Mouse (Mus musculus): ENCODE results near the gene Snrpd2. TPM values are rescaled to one million over a fixed set of nuclear protein-coding genes. Genes with fewer than 3 reads are reported as not detected.

Gene Snrpd2
- polyA plus RNA-seq, 1 experiment from 2014 or later: 126 TPM

- no peak for ATAC-seq
- peaks cover 57% of the 10 kb centered on the region for H3K4me1 ChIP-seq (replicated peaks)
- no peak overlapping the region for H3K27ac ChIP-seq
Measured at GRCm38 (mm10) chr7:19180862-19181429, 31.4 kb downstream of the Snrpd2 start.

GRCm38 (mm10) chr7:19184250-19184649 lies 34.7 kb downstream of the Snrpd2 start:
- no peak for ATAC-seq
- H3K36me3 ChIP-seq: peaks cover 62% of the 10 kb centered on the region
- 81% methylated on average over 2 of the region's 2 CpGs for WGBS
- H3K9ac ChIP-seq (replicated peaks): no peak overlapping the region
- H3K4me2 ChIP-seq (replicated peaks): no peak overlapping the region
- H3K4me1 ChIP-seq (replicated peaks): peaks cover 30% of the 10 kb centered on the region
- no peaks in the 10 kb centered on the region for H3K9me3 ChIP-seq
- no peak overlapping the region for H3K4me3 ChIP-seq (replicated peaks)
- H3K27ac ChIP-seq: no peak overlapping the region
- peaks cover 18% of the 10 kb centered on the region for H3K27me3 ChIP-seq

More at GRCm38 (mm10) chr7:19180862-19181429, 31.4 kb downstream of the Snrpd2 start:
- Histone ChIP-seq H3K36me3 (peaks cover 36% of the 10 kb centered on the region), H3K4me3 (replicated peaks) (peak overlapping the region; percentile 34), H3K9me3 (no peaks in the 10 kb centered on the region), H3K9ac (replicated peaks) (peak overlapping the region; percentile 36; the same call in 1 of the 2 replicates), H3K4me2 (replicated peaks) (peak overlapping the region; percentile 55), H3K27me3 (peaks cover 39% of the 10 kb centered on the region)
- 1% methylated on average over 26 of the region's 27 CpGs for WGBS

GRCm38 (mm10) chr7:19184758-19185157 lies 35.2 kb downstream of the Snrpd2 start:
- H3K4me3 ChIP-seq (replicated peaks): no peak overlapping the region
- H3K4me1 ChIP-seq (replicated peaks): peaks cover 25% of the 10 kb centered on the region
- ATAC-seq: peak; percentile 50; the same call in 1 of the 2 replicates
- H3K9ac ChIP-seq (replicated peaks): 0 out of 2 replicates have a peak overlapping the region, but pooled peaks have one; percentile 19
- peaks cover 13% of the 10 kb centered on the region for H3K27me3 ChIP-seq
- no peaks in the 10 kb centered on the region for H3K9me3 ChIP-seq
- H3K36me3 ChIP-seq: peaks cover 64% of the 10 kb centered on the region
- WGBS: 62% methylated on average over 6 of the region's 6 CpGs
- H3K27ac ChIP-seq: 0 out of 2 replicates have a peak overlapping the region, but pooled peaks have one; percentile 45
- H3K4me2 ChIP-seq (replicated peaks): no peak overlapping the region

GRCm38 (mm10) chr7:19194676-19195075 lies 45.2 kb downstream of the Snrpd2 start:
- Histone ChIP-seq H3K36me3 (peaks cover 83% of the 10 kb centered on the region), H3K27me3 (no peaks in the 10 kb centered on the region)
- 97% methylated on average over 4 of the region's 4 CpGs for WGBS

GRCm38 (mm10) chr7:19196676-19197075 lies 47.2 kb downstream of the Snrpd2 start:
- no peaks in the 10 kb centered on the region for H3K4me1 ChIP-seq (replicated peaks)
- H3K27me3 ChIP-seq: no peaks in the 10 kb centered on the region
- H3K4me3 ChIP-seq (replicated peaks): no peak overlapping the region
- H3K4me2 ChIP-seq (replicated peaks): no peak overlapping the region
- peaks cover 73% of the 10 kb centered on the region for H3K36me3 ChIP-seq
- ATAC-seq: no peak
- H3K9me3 ChIP-seq: no peaks in the 10 kb centered on the region
- H3K27ac ChIP-seq: no peak overlapping the region
- no peak overlapping the region for H3K9ac ChIP-seq (replicated peaks)
- 63% methylated on average over 6 of the region's 6 CpGs for WGBS

More at GRCm38 (mm10) chr7:19194676-19195075, 45.2 kb downstream of the Snrpd2 start:
- Histone ChIP-seq H3K4me2 (replicated peaks) (no peak overlapping the region), H3K9me3 (no peaks in the 10 kb centered on the region), H3K4me3 (replicated peaks) (no peak overlapping the region), H3K4me1 (replicated peaks) (no peaks in the 10 kb centered on the region), H3K27ac (no peak overlapping the region), H3K9ac (replicated peaks) (no peak overlapping the region)
- no peak for ATAC-seq

GRCm38 (mm10) chr7:19197985-19198384 lies 48.5 kb downstream of the Snrpd2 start:
- WGBS: 40% methylated on average over 2 of the region's 2 CpGs
- peaks cover 70% of the 10 kb centered on the region for H3K36me3 ChIP-seq
- no peaks in the 10 kb centered on the region for H3K27me3 ChIP-seq

GRCm38 (mm10) chr7:19201660-19202059 lies 52.1 kb downstream of the Snrpd2 start:
- WGBS: 68% methylated on average over 15 of the region's 15 CpGs
- ATAC-seq: peak; percentile 56; the same call in 1 of the 2 replicates
- H3K9ac ChIP-seq (replicated peaks): no peak overlapping the region

More at GRCm38 (mm10) chr7:19197985-19198384, 48.5 kb downstream of the Snrpd2 start:
- Histone ChIP-seq H3K27ac (no peak overlapping the region), H3K4me1 (replicated peaks) (no peaks in the 10 kb centered on the region), H3K9ac (replicated peaks) (no peak overlapping the region), H3K4me3 (replicated peaks) (no peak overlapping the region), H3K9me3 (no peaks in the 10 kb centered on the region), H3K4me2 (replicated peaks) (no peak overlapping the region)
- ATAC-seq: no peak

GRCm38 (mm10) chr7:19202065-19202850 lies 52.7 kb downstream of the Snrpd2 start:
- no peak overlapping the region for H3K27ac ChIP-seq
- no peak overlapping the region for H3K4me3 ChIP-seq (replicated peaks)
- no peak overlapping the region for H3K9ac ChIP-seq (replicated peaks)
- 61% methylated on average over 15 of the region's 15 CpGs for WGBS
- peaks cover 60% of the 10 kb centered on the region for H3K36me3 ChIP-seq
- no peak overlapping the region for H3K4me2 ChIP-seq (replicated peaks)
- ATAC-seq: 0 out of 2 replicates have a peak, but pooled peaks have one; percentile 27
- H3K4me1 ChIP-seq (replicated peaks): no peaks in the 10 kb centered on the region
- H3K9me3 ChIP-seq: no peaks in the 10 kb centered on the region
- no peaks in the 10 kb centered on the region for H3K27me3 ChIP-seq

More at GRCm38 (mm10) chr7:19201660-19202059, 52.1 kb downstream of the Snrpd2 start:
- Histone ChIP-seq H3K27ac (no peak overlapping the region), H3K4me1 (replicated peaks) (no peaks in the 10 kb centered on the region), H3K27me3 (no peaks in the 10 kb centered on the region), H3K9me3 (no peaks in the 10 kb centered on the region), H3K36me3 (peaks cover 66% of the 10 kb centered on the region), H3K4me2 (replicated peaks) (no peak overlapping the region), H3K4me3 (replicated peaks) (no peak overlapping the region)

MicroRNAs within 50 kb of the gene (microRNA counts, 519-probe panel; counts per million panel counts)
- 110 counts per million, percentile 56 among the panel's probes with 10 or more counts for microRNA mmu-miR-330

Small RNAs within 50 kb of the gene (microRNA-seq; reads per million reads assigned to microRNA genes)
- 539 reads per million, percentile 72 among the genes with 10 or more reads in this experiment for gene Mir330

Other genes with a start within 250 kb of the Snrpd2 start
- 20.0 and 23.6 TPM in 2 replicates for gene Ccdc61, start 239.3 kb upstream of the Snrpd2 start, polyA plus RNA-seq (2015; fragmentation: Nextera tagmentation; extraction: Ambion mirVana)
- gene Nova2, start 223.8 kb upstream of the Snrpd2 start, polyA plus RNA-seq (2015; fragmentation: Nextera tagmentation; extraction: Ambion mirVana): 16.5 and 18.6 TPM in 2 replicates
- gene Nanos2, start 162.3 kb upstream of the Snrpd2 start, polyA plus RNA-seq (2015; fragmentation: Nextera tagmentation; extraction: Ambion mirVana): 0.26 and 0.58 TPM in 2 replicates
- gene Mypop, start 158.5 kb upstream of the Snrpd2 start, polyA plus RNA-seq (2015; fragmentation: Nextera tagmentation; extraction: Ambion mirVana): 3.8 and 4.2 TPM in 2 replicates
- 21.6 and 29.4 TPM in 2 replicates for gene Irf2bp1, start 145.7 kb upstream of the Snrpd2 start, polyA plus RNA-seq (2015; fragmentation: Nextera tagmentation; extraction: Ambion mirVana)
- gene Foxa3, start 126.2 kb upstream of the Snrpd2 start, polyA plus RNA-seq (2015; fragmentation: Nextera tagmentation; extraction: Ambion mirVana): not detected in 2 replicates
- 31.8 and 37.2 TPM in 2 replicates for gene Sympk, start 125.3 kb upstream of the Snrpd2 start, polyA plus RNA-seq (2015; fragmentation: Nextera tagmentation; extraction: Ambion mirVana)
- 0.09 TPM in 1 of 2 replicates, not detected in the other for gene Rsph6a, start 95.0 kb upstream of the Snrpd2 start, polyA plus RNA-seq (2015; fragmentation: Nextera tagmentation; extraction: Ambion mirVana)
- 25.3 TPM in 2 replicates for gene Dmwd, start 73.5 kb upstream of the Snrpd2 start, polyA plus RNA-seq (2015; fragmentation: Nextera tagmentation; extraction: Ambion mirVana)
- gene Dmpk, start 65.9 kb upstream of the Snrpd2 start, polyA plus RNA-seq (2015; fragmentation: Nextera tagmentation; extraction: Ambion mirVana): 8.8 and 15.6 TPM in 2 replicates
- 2.7 and 3.2 TPM in 2 replicates for gene Six5, start 55.1 kb upstream of the Snrpd2 start, polyA plus RNA-seq (2015; fragmentation: Nextera tagmentation; extraction: Ambion mirVana)
- gene Gm4969, start 31.4 kb upstream of the Snrpd2 start, polyA plus RNA-seq (2015; fragmentation: Nextera tagmentation; extraction: Ambion mirVana): 1.6 and 1.9 TPM in 2 replicates
- 19.6 and 20.6 TPM in 2 replicates for gene Fbxo46, start 29.9 kb upstream of the Snrpd2 start, polyA plus RNA-seq (2015; fragmentation: Nextera tagmentation; extraction: Ambion mirVana)
- 22.5 and 23.9 TPM in 2 replicates for gene Qpctl, start 431 bp upstream of the Snrpd2 start, polyA plus RNA-seq (2015; fragmentation: Nextera tagmentation; extraction: Ambion mirVana)
- gene Gipr, start 16.4 kb downstream of the Snrpd2 start, polyA plus RNA-seq (2015; fragmentation: Nextera tagmentation; extraction: Ambion mirVana): 2.6 and 3.4 TPM in 2 replicates
- gene Eml2, start 26.7 kb downstream of the Snrpd2 start, polyA plus RNA-seq (2015; fragmentation: Nextera tagmentation; extraction: Ambion mirVana): 6.3 and 10.0 TPM in 2 replicates
- 1.8 and 1.9 TPM in 2 replicates for gene Gpr4, start 62.8 kb downstream of the Snrpd2 start, polyA plus RNA-seq (2015; fragmentation: Nextera tagmentation; extraction: Ambion mirVana)
- gene Opa3, start 78.6 kb downstream of the Snrpd2 start, polyA plus RNA-seq (2015; fragmentation: Nextera tagmentation; extraction: Ambion mirVana): 39.4 and 40.5 TPM in 2 replicates
- 28.6 and 38.0 TPM in 2 replicates for gene Vasp, start 122.1 kb downstream of the Snrpd2 start, polyA plus RNA-seq (2015; fragmentation: Nextera tagmentation; extraction: Ambion mirVana)
- 0.34 and 0.88 TPM in 2 replicates for gene Ppm1n, start 130.3 kb downstream of the Snrpd2 start, polyA plus RNA-seq (2015; fragmentation: Nextera tagmentation; extraction: Ambion mirVana)
- gene Rtn2, start 132.9 kb downstream of the Snrpd2 start, polyA plus RNA-seq (2015; fragmentation: Nextera tagmentation; extraction: Ambion mirVana): 97.4 and 102 TPM in 2 replicates
- gene Fosb, start 160.3 kb downstream of the Snrpd2 start, polyA plus RNA-seq (2015; fragmentation: Nextera tagmentation; extraction: Ambion mirVana): not detected in 2 replicates
- 84.1 and 91.9 TPM in 2 replicates for gene Ercc1, start 195.1 kb downstream of the Snrpd2 start, polyA plus RNA-seq (2015; fragmentation: Nextera tagmentation; extraction: Ambion mirVana)
- 19.6 and 20.4 TPM in 2 replicates for gene Cd3eap, start 209.8 kb downstream of the Snrpd2 start, polyA plus RNA-seq (2015; fragmentation: Nextera tagmentation; extraction: Ambion mirVana)
- gene Ppp1r13l, start 210.0 kb downstream of the Snrpd2 start, polyA plus RNA-seq (2015; fragmentation: Nextera tagmentation; extraction: Ambion mirVana): 1.2 and 2.3 TPM in 2 replicates
- 27.6 and 28.9 TPM in 2 replicates for gene Ercc2, start 232.3 kb downstream of the Snrpd2 start, polyA plus RNA-seq (2015; fragmentation: Nextera tagmentation; extraction: Ambion mirVana)

Data from midbrain, embryonic 13.5 days (tissue).